Mouse (Mus musculus) thymus, adult 2 months (tissue): ENCODE results near the gene Tmem161b. TPM values are rescaled to one million over a fixed set of nuclear protein-coding genes. Genes with fewer than 3 reads are reported as not detected.

Experiments used
- DNase-seq: peaks from one replicate; pipeline ENCODE4 v3.0.0; 2021
- H3K27ac ChIP-seq: fragments of 200-500 bp; 2 replicates; pipeline ENCODE4 v1.5.1; 2012; ENCODE audit warnings: low read length, control low read depth; ENCODE audit not compliant: control insufficient read depth, insufficient read depth
- H3K27me3 ChIP-seq: fragments of 200-500 bp; 2 replicates; pipeline ENCODE4 v1.6.1; 2012; ENCODE audit warnings: mild to moderate bottlenecking, low read length, moderate library complexity, mixed read lengths; ENCODE audit not compliant: control insufficient read depth, insufficient read depth
- H3K36me3 ChIP-seq: fragments of 200-500 bp; 2 replicates; pipeline ENCODE4 v1.6.1; 2012; ENCODE audit warnings: mild to moderate bottlenecking, low read length, moderate library complexity; ENCODE audit not compliant: control insufficient read depth, insufficient read depth
- H3K4me1 ChIP-seq: fragments of 200-500 bp; replicated peaks from 2 replicates; pipeline ENCODE4 v1.6.1; 2012; ENCODE audit warnings: low read length; ENCODE audit not compliant: control insufficient read depth, insufficient read depth
- H3K4me3 ChIP-seq: fragments of 200-500 bp; 2 replicates; pipeline ENCODE4 v1.5.1; 2012; ENCODE audit warnings: mild to moderate bottlenecking, low read length, control low read depth, moderate library complexity; ENCODE audit not compliant: control insufficient read depth, insufficient read depth
- CTCF ChIP-seq: fragments of 200-500 bp; IDR thresholded peaks from 2 replicates; pipeline ENCODE4 v1.5.1; 2012; ENCODE audit warnings: mild to moderate bottlenecking, control low read depth, low read length, moderate library complexity, borderline replicate concordance; ENCODE audit not compliant: control insufficient read depth, poor library complexity, insufficient read depth; ENCODE audit errors: extremely low read depth
- POLR2A ChIP-seq: fragments of 200-500 bp; IDR thresholded peaks from 2 replicates; pipeline ENCODE4 v1.6.1; 2012; ENCODE audit warnings: mild to moderate bottlenecking, low read length, control low read depth, moderate library complexity; ENCODE audit not compliant: control insufficient read depth, poor library complexity, insufficient read depth; ENCODE audit errors: extremely low read depth
- WGBS: fragments of 180-500 bp; shearing (Covaris S2); methylation state at CpG from one replicate; pipeline ENCODE4 v1.1.7; 2018; 5-methylcytosine and 5-hydroxymethylcytosine counted together
- polyA plus RNA-seq: library from polyadenylated mRNA; depleted of rRNA; stranded (reverse); fragments of >200 nt; gene quantifications from 2 replicates; pipeline ENCODE4 v1.2.3, GENCODE M21; 2012

Gene Tmem161b
- polyA plus RNA-seq, 1 experiment, result 8.2 TPM

DNA sequence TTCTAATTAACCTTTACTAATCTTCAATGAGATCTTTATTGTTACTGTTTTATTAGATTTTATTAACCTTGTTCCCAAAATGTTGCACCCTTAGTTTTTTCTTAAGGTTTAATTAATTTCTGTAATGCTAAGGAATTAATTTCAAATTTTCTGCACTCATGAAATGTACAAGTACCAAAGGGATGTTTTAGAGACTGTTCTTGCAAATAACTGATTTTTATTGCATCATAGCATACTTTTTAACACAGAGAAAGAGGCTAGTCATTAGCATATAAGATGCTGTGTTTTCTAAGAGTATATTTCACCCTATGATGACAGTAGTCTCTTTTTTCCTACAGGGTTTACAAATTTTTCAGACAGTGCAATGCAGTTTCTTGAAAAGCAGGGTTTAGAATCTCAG is 60.9 kb downstream of the Tmem161b start:
- Histone ChIP-seq H3K4me1 (no peaks in the 10 kb centered on the region), H3K27me3 (no peaks in the 10 kb centered on the region), H3K36me3 (no peaks in the 10 kb centered on the region), H3K4me3 (no peak overlapping the region), H3K27ac (no peak overlapping the region)
- no peak for DNase-seq
- no peak for TF ChIP-seq POLR2A
- no peak for TF ChIP-seq CTCF

GRCm38 (mm10) chr13:84284764-84285558 is 62.9 kb downstream of the Tmem161b start:
- no peaks in the 10 kb centered on the region for H3K27me3 ChIP-seq
- H3K27ac ChIP-seq, result no peak overlapping the region
- no peak for DNase-seq
- no peaks in the 10 kb centered on the region for H3K36me3 ChIP-seq
- no peak overlapping the region for H3K4me3 ChIP-seq
- H3K4me1 ChIP-seq, result no peaks in the 10 kb centered on the region
- WGBS, result 87% methylated on average over 7 of the region's 7 CpGs
- no peak for TF ChIP-seq POLR2A
- no peak for TF ChIP-seq CTCF

DNA sequence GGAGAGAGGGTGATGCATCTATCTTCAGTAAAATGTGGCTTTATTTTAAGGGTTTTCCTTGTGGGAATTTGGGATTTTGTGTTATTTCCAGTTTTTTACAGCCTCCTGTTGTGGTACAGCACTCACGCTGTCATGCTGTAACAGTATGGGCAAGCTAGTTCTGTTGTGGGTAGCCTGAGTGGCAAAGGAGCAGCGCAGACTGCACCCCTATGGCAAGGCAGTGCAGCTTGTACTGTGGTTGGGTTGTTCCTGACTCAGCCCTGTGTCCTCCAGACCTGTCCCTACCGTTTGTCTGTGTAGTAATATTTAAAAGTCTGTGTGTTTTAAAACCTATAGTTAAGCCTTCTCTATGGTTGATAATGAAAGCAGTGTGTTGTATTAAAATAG is 63.5 kb downstream of the Tmem161b start:
- Histone ChIP-seq H3K4me1 (no peaks in the 10 kb centered on the region), H3K27me3 (no peaks in the 10 kb centered on the region), H3K36me3 (no peaks in the 10 kb centered on the region), H3K4me3 (no peak overlapping the region), H3K27ac (no peak overlapping the region)
- no peak for TF ChIP-seq POLR2A
- no peak for TF ChIP-seq CTCF
- 98% methylated on average over 3 of the region's 3 CpGs for WGBS
- DNase-seq, result no peak

DNA sequence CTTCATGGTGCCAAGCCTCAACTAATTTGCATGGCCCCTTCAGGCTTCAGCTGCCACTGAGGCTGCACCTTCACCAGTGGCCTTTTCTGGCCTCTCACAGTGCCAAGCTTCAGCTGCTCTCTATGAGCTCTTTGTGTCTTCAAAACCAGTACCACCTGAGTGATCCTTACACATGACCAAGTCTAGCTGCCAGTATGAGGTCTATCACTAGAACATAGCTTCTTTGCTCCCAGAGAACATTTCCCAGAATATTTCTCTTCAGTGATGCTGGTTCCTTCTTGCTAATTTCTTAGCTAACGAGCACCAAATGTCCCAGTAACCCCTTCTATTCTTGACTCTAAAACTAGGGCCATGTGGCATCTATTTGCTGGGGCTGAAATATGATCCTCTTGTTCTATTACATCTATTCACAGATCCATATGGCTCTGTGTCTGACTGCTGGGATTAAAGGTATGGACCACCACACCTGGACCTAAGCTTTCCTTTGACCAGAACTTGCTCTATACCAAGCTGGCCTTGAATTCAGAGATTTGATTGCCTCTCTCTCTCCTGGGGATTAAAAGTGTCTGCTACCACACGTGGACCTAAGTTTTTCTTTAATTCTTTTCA is 77.5 kb downstream of the Tmem161b start:
- TF ChIP-seq CTCF (no peak), POLR2A (no peak)
- Histone ChIP-seq H3K36me3 (peaks cover 14% of the 10 kb centered on the region; the same call in 1 of the 2 replicates), H3K27ac (no peak overlapping the region), H3K4me3 (no peak overlapping the region), H3K27me3 (no peaks in the 10 kb centered on the region), H3K4me1 (no peaks in the 10 kb centered on the region)
- WGBS, result 90% methylated on average over 2 of the region's 2 CpGs
- no peak for DNase-seq

- DNase-seq, result no peak
- 48% methylated on average over 5 of the region's 5 CpGs for WGBS
- Histone ChIP-seq H3K27ac (no peak overlapping the region), H3K36me3 (no peaks in the 10 kb centered on the region), H3K4me3 (no peak overlapping the region), H3K27me3 (peaks cover 16% of the 10 kb centered on the region), H3K4me1 (peaks cover 4% of the 10 kb centered on the region; the same call in 1 of the 2 replicates)
- TF ChIP-seq CTCF (no peak), POLR2A (no peak)
Measured at GRCm38 (mm10) chr13:84343272-84343671, 121.2 kb downstream of the Tmem161b start.

DNA sequence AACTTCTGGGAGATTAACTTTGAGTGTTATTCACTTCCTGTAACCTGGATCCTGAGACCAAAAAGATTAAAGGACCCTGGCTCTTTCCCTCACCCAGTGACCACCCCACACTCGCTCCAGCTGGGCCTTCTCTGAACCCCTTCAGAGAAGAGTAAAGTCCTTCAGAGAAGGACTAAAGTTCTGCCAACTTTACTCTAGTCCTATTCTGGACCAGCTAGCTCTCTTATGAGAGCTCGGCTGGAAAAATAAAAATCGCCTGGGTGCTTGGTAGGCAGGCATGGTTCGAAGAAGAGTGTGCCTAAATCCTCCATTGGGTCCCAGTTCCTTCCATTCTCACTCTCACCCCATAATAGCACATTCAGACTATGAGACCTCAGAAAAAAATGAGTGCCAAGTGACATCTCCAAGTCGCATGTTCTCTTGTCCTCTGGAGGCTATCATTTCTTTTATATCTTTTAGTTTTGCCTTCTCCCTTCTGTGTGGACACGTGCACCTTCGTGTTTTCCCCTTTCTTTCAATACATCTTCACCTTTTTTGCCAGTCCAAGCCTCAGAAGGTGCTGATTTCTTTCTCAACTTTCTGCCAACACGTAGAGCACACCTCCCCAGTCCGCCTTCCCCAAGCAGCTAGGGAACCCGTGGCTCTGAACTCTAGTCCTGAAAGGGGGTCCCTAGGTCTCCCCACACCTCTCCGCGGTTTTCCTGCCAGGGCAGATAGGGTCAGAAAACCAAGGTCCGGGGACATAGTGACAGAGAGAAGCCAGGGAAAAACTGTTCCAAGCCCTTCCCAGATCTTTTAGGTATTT is 121.8 kb downstream of the Tmem161b start:
- WGBS, result 17% methylated on average over 13 of the region's 13 CpGs
- peaks cover 21% of the 10 kb centered on the region for H3K27me3 ChIP-seq

More for the DNA sequence above, 121.8 kb downstream of the Tmem161b start:
- H3K36me3 ChIP-seq, result no peaks in the 10 kb centered on the region
- no peak overlapping the region for H3K27ac ChIP-seq
- peaks cover 5% of the 10 kb centered on the region; the same call in 1 of the 2 replicates for H3K4me1 ChIP-seq
- DNase-seq, result no peak
- H3K4me3 ChIP-seq, result no peak overlapping the region
- TF ChIP-seq CTCF (no peak), POLR2A (no peak)
